Mouse (Mus musculus): ENCODE data around the gene Iqschfp. TPM values are rescaled to one million over a fixed set of nuclear protein-coding genes. Genes with fewer than 3 reads are reported as not detected.

Iqschfp gene
- polyA plus RNA-seq, 1 experiment from 2014 or later: 0.12 TPM

- 79% methylated on average over 5 of the region's 5 CpGs for WGBS
- Histone ChIP-seq H3K27ac (no peak overlapping the region), H3K36me3 (no peaks in the 10 kb centered on the region), H3K4me1 (replicated peaks) (peaks cover 20% of the 10 kb centered on the region), H3K27me3 (ENCODE audit: insufficient read depth, poor library complexity, severe bottlenecking) (peaks cover 24% of the 10 kb centered on the region), H3K9me3 (no peaks in the 10 kb centered on the region), H3K4me3 (no peak overlapping the region)
- DNase-seq (ENCODE audit: low spot score): no peak
These were observed 596.3 kb downstream of the Iqschfp start for GRCm38 (mm10) chr3:68488316-68488715.

- Histone ChIP-seq H3K27ac (no peak overlapping the region), H3K36me3 (no peaks in the 10 kb centered on the region), H3K27me3 (ENCODE audit: insufficient read depth, poor library complexity, severe bottlenecking) (peaks cover 28% of the 10 kb centered on the region), H3K4me3 (no peak overlapping the region), H3K4me1 (replicated peaks) (peaks cover 46% of the 10 kb centered on the region), H3K9me3 (no peaks in the 10 kb centered on the region)
- 68% methylated on average over 6 of the region's 6 CpGs for WGBS
- DNase-seq (ENCODE audit: low spot score): no peak
These were observed 599.5 kb downstream of the Iqschfp start for GRCm38 (mm10) chr3:68491516-68491915.

GRCm38 (mm10) chr3:68492066-68492465 lies 600.0 kb downstream of the Iqschfp start:
- Histone ChIP-seq H3K36me3 (no peaks in the 10 kb centered on the region), H3K9me3 (no peaks in the 10 kb centered on the region), H3K4me1 (replicated peaks) (peaks cover 48% of the 10 kb centered on the region), H3K27me3 (ENCODE audit: insufficient read depth, poor library complexity, severe bottlenecking) (peaks cover 29% of the 10 kb centered on the region), H3K27ac (0 out of 2 replicates have a peak overlapping the region, but pooled peaks have one; percentile 8), H3K4me3 (no peak overlapping the region)
- no peak for DNase-seq (ENCODE audit: low spot score)
- 51% methylated on average over 1 of the region's 1 CpGs for WGBS

GRCm38 (mm10) chr3:68492513-68492912 lies 600.5 kb downstream of the Iqschfp start:
- Histone ChIP-seq H3K4me3 (peak overlapping the region; percentile 79; the same call in 1 of the 2 replicates), H3K4me1 (replicated peaks) (peaks cover 48% of the 10 kb centered on the region)

GRCm38 (mm10) chr3:68493170-68493585 lies 601.1 kb downstream of the Iqschfp start:
- DNase-seq (ENCODE audit: low spot score): no peak
- Histone ChIP-seq H3K4me3 (peak overlapping the region; percentile 79), H3K4me1 (replicated peaks) (peaks cover 45% of the 10 kb centered on the region), H3K27ac (peak overlapping the region; percentile 91), H3K36me3 (no peaks in the 10 kb centered on the region), H3K27me3 (ENCODE audit: insufficient read depth, poor library complexity, severe bottlenecking) (peaks cover 29% of the 10 kb centered on the region), H3K9me3 (no peaks in the 10 kb centered on the region)
- 0% methylated on average over 12 of the region's 12 CpGs for WGBS

More at GRCm38 (mm10) chr3:68492513-68492912, 600.5 kb downstream of the Iqschfp start:
- Histone ChIP-seq H3K27me3 (ENCODE audit: insufficient read depth, poor library complexity, severe bottlenecking) (peaks cover 29% of the 10 kb centered on the region), H3K27ac (0 out of 2 replicates have a peak overlapping the region, but pooled peaks have one; percentile 8), H3K36me3 (no peaks in the 10 kb centered on the region), H3K9me3 (no peaks in the 10 kb centered on the region)
- WGBS: 25% methylated on average over 3 of the region's 3 CpGs
- DNase-seq (ENCODE audit: low spot score): no peak

- Histone ChIP-seq H3K9me3 (no peaks in the 10 kb centered on the region), H3K27me3 (ENCODE audit: insufficient read depth, poor library complexity, severe bottlenecking) (peaks cover 29% of the 10 kb centered on the region), H3K36me3 (no peaks in the 10 kb centered on the region), H3K27ac (peak overlapping the region; percentile 91), H3K4me3 (peak overlapping the region; percentile 79), H3K4me1 (replicated peaks) (peaks cover 45% of the 10 kb centered on the region)
- DNase-seq (ENCODE audit: low spot score): peak; percentile 88
- under 1% methylated on average over 70 of the region's 70 CpGs for WGBS
These were observed 601.7 kb downstream of the Iqschfp start for GRCm38 (mm10) chr3:68493586-68494295.

- Histone ChIP-seq H3K27ac (peak overlapping the region; percentile 91), H3K27me3 (ENCODE audit: insufficient read depth, poor library complexity, severe bottlenecking) (peaks cover 29% of the 10 kb centered on the region), H3K4me1 (replicated peaks) (peaks cover 45% of the 10 kb centered on the region), H3K4me3 (peak overlapping the region; percentile 79), H3K36me3 (no peaks in the 10 kb centered on the region), H3K9me3 (no peaks in the 10 kb centered on the region)
- WGBS: under 1% methylated on average over 68 of the region's 68 CpGs
- DNase-seq (ENCODE audit: low spot score): peak; percentile 68
These were observed 602.5 kb downstream of the Iqschfp start for GRCm38 (mm10) chr3:68494296-68495095.

- Histone ChIP-seq H3K4me1 (replicated peaks) (peaks cover 45% of the 10 kb centered on the region), H3K9me3 (no peaks in the 10 kb centered on the region), H3K27ac (peak overlapping the region; percentile 91), H3K27me3 (ENCODE audit: insufficient read depth, poor library complexity, severe bottlenecking) (peaks cover 29% of the 10 kb centered on the region), H3K4me3 (peak overlapping the region; percentile 79), H3K36me3 (no peaks in the 10 kb centered on the region)
- DNase-seq (ENCODE audit: low spot score): peak; percentile 66
- WGBS: under 1% methylated on average over 38 of the region's 38 CpGs
These were observed 603.2 kb downstream of the Iqschfp start for GRCm38 (mm10) chr3:68495096-68495735.

- DNase-seq (ENCODE audit: low spot score): peak; percentile 40
- Histone ChIP-seq H3K36me3 (no peaks in the 10 kb centered on the region), H3K27ac (peak overlapping the region; percentile 91), H3K27me3 (ENCODE audit: insufficient read depth, poor library complexity, severe bottlenecking) (peaks cover 29% of the 10 kb centered on the region), H3K4me1 (replicated peaks) (peaks cover 44% of the 10 kb centered on the region), H3K9me3 (no peaks in the 10 kb centered on the region), H3K4me3 (peak overlapping the region; percentile 79)
- 3% methylated on average over 9 of the region's 9 CpGs for WGBS
These were observed 603.8 kb downstream of the Iqschfp start for GRCm38 (mm10) chr3:68495736-68496242.

GRCm38 (mm10) chr3:68496513-68496912 lies 604.5 kb downstream of the Iqschfp start:
- 70% methylated on average over 6 of the region's 6 CpGs for WGBS
- Histone ChIP-seq H3K36me3 (no peaks in the 10 kb centered on the region), H3K9me3 (no peaks in the 10 kb centered on the region), H3K27ac (no peak overlapping the region), H3K27me3 (ENCODE audit: insufficient read depth, poor library complexity, severe bottlenecking) (peaks cover 23% of the 10 kb centered on the region), H3K4me3 (peak overlapping the region; percentile 79), H3K4me1 (replicated peaks) (peaks cover 38% of the 10 kb centered on the region)
- no peak for DNase-seq (ENCODE audit: low spot score)

- H3K36me3 ChIP-seq: no peaks in the 10 kb centered on the region
- peaks cover 5% of the 10 kb centered on the region; the same call in 1 of the 2 replicates for H3K27me3 ChIP-seq (ENCODE audit: insufficient read depth, poor library complexity, severe bottlenecking)
- H3K4me1 ChIP-seq (replicated peaks): peaks cover 19% of the 10 kb centered on the region
- WGBS: 85% methylated on average over 6 of the region's 6 CpGs
- H3K27ac ChIP-seq: no peak overlapping the region
- H3K9me3 ChIP-seq: no peaks in the 10 kb centered on the region
- no peak overlapping the region for H3K4me3 ChIP-seq
- DNase-seq (ENCODE audit: low spot score): no peak
These were observed 607.6 kb downstream of the Iqschfp start for GRCm38 (mm10) chr3:68499532-68500152.

GRCm38 (mm10) chr3:68504838-68505237 lies 612.8 kb downstream of the Iqschfp start:
- Histone ChIP-seq H3K27me3 (ENCODE audit: insufficient read depth, poor library complexity, severe bottlenecking) (no peaks in the 10 kb centered on the region), H3K9me3 (no peaks in the 10 kb centered on the region), H3K4me1 (replicated peaks) (peaks cover 5% of the 10 kb centered on the region; the same call in 1 of the 2 replicates), H3K36me3 (no peaks in the 10 kb centered on the region), H3K27ac (no peak overlapping the region), H3K4me3 (no peak overlapping the region)
- WGBS: 83% methylated on average over 3 of the region's 3 CpGs
- no peak for DNase-seq (ENCODE audit: low spot score)
